ENCODE assay signal across 8 mouse cellular contexts in the genomic region with DNA sequence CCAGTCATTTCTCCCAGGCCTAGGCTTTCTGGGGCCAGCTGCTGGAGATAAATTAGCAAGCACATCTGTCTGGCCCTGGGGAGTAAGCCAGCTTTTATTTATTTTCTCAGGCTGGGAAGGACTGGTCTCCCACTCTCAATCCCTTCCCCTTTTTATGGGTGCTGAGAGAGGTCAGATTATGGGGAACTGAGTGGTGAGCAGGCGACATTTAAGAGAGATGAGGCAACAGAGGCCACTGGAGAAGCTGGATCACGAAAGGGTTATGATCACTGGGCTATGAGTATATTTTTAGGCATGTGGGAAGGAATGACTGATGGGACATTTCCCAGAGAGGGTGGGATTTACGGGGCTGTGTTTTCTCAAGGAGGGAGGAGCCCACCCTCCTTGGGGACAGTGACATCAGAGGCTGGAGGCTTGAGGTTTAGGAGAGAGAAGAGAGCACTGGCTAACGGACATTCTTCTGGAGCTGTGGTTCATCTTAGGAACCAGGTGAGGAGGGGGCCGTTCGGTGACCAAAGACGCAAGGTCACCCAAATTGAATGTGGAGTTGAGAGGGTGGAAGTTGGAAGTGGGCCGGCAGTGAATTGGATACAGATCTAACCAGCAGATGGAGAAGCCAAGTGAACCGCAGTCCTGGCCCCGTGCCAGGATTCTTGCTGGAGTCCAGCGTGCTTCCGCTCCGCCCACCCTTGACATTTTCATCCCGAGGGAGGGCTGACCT.
DNase-seq lines count a peak whose midpoint lies in the region; ATAC-seq and TF ChIP-seq lines count a peak whose summit lies in the region.

No protein-coding gene starts in this region.

- TF ChIP-seq EP300 in liver, postnatal 0 days (IDR thresholded peaks at IDR 0.05; ENCODE audit: low read depth): no peak

- no peaks in the 10 kb centered on the region for H3K9me3 ChIP-seq in embryonic facial prominence, embryonic 11.5 days (replicated peaks; ENCODE audit: control insufficient read depth, low read length)
- H3K9me3 ChIP-seq in heart, embryonic 12.5 days (replicated peaks): no peaks in the 10 kb centered on the region
- no peaks in the 10 kb centered on the region for H3K9me3 ChIP-seq in kidney, postnatal 0 days (replicated peaks; ENCODE audit: low read length)
- no peaks in the 10 kb centered on the region for H3K9me3 ChIP-seq in liver, postnatal 0 days (ENCODE audit: low read length)

- H3K4me1 ChIP-seq in embryonic facial prominence, embryonic 11.5 days (ENCODE audit: control insufficient read depth, insufficient read depth, low read length): peaks cover 7% of the 10 kb centered on the region; the same call in 1 of the 2 replicates
- H3K4me1 ChIP-seq in heart, embryonic 12.5 days (replicated peaks): peaks cover 49% of the 10 kb centered on the region
- peaks cover 20% of the 10 kb centered on the region for H3K4me1 ChIP-seq in kidney, postnatal 0 days (replicated peaks; ENCODE audit: insufficient read depth, low read length)
- peaks cover 47% of the 10 kb centered on the region for H3K4me1 ChIP-seq in liver, postnatal 0 days (ENCODE audit: insufficient read depth)

- H3K9ac ChIP-seq in embryonic facial prominence, embryonic 11.5 days (replicated peaks; ENCODE audit: low read length): no peak overlapping the region
- H3K9ac ChIP-seq in heart, embryonic 12.5 days: peak overlapping the region; percentile 5; the same call in 1 of the 2 replicates
- no peak overlapping the region for H3K9ac ChIP-seq in kidney, postnatal 0 days (ENCODE audit: low read depth, low read length)
- H3K9ac ChIP-seq in liver, postnatal 0 days (replicated peaks): no peak overlapping the region; the same call in 1 of the 2 replicates

- peak; percentile 9 for DNase-seq in CD4-positive helper T cell, adult 2 months (ENCODE audit: low read depth, low spot score)
- DNase-seq in adrenal gland, adult 18-20 months (ENCODE audit: low spot score in 2 of 2): peak; percentile 91 to 92
- DNase-seq in embryonic facial prominence, embryonic 11.5 days (ENCODE audit: low spot score): peak; percentile 71
- DNase-seq in kidney, postnatal 0 days (ENCODE audit: low spot score): peak; percentile 94
- DNase-seq in liver, postnatal 0 days: peak; percentile 84
- DNase-seq in retina, embryonic 14.5 days (ENCODE audit: low spot score): peak; percentile 76

- no peaks in the 10 kb centered on the region for H3K27me3 ChIP-seq in embryonic facial prominence, embryonic 11.5 days (ENCODE audit: control insufficient read depth, insufficient read depth, low read length)
- no peaks in the 10 kb centered on the region for H3K27me3 ChIP-seq in heart, embryonic 12.5 days (replicated peaks)
- H3K27me3 ChIP-seq in kidney, postnatal 0 days (ENCODE audit: insufficient read depth, low read length): no peaks in the 10 kb centered on the region
- no peaks in the 10 kb centered on the region for H3K27me3 ChIP-seq in liver, postnatal 0 days (ENCODE audit: insufficient read depth, low read length)

- no peak overlapping the region for H3K4me2 ChIP-seq in embryonic facial prominence, embryonic 11.5 days (ENCODE audit: low read depth, low read length)
- peak overlapping the region; percentile 47 for H3K4me2 ChIP-seq in heart, embryonic 12.5 days
- H3K4me2 ChIP-seq in kidney, postnatal 0 days (ENCODE audit: low read length): peak overlapping the region; percentile 27
- peak overlapping the region; percentile 34 for H3K4me2 ChIP-seq in liver, postnatal 0 days (ENCODE audit: low read depth, low read length)

- 38% methylated on average over 14 of the region's 14 CpGs for WGBS in embryonic facial prominence, embryonic 11.5 days
- 18% methylated on average over 14 of the region's 14 CpGs for WGBS in heart, embryonic 12.5 days
- WGBS in kidney, postnatal 0 days: 8% methylated on average over 14 of the region's 14 CpGs
- WGBS in liver, postnatal 0 days (ENCODE audit: insufficient replicate concordance): 20% methylated on average over 14 of the region's 14 CpGs

- no peaks in the 10 kb centered on the region for H3K36me3 ChIP-seq in embryonic facial prominence, embryonic 11.5 days (replicated peaks; ENCODE audit: control insufficient read depth, insufficient read depth, low read depth, low read length)
- no peaks in the 10 kb centered on the region for H3K36me3 ChIP-seq in heart, embryonic 12.5 days
- no peaks in the 10 kb centered on the region for H3K36me3 ChIP-seq in kidney, postnatal 0 days (ENCODE audit: insufficient read depth, low read length)
- no peaks in the 10 kb centered on the region for H3K36me3 ChIP-seq in liver, postnatal 0 days (replicated peaks; ENCODE audit: insufficient read depth, low read length)

- H3K27ac ChIP-seq in embryonic facial prominence, embryonic 11.5 days (replicated peaks; ENCODE audit: low read depth, low read length): no peak overlapping the region
- peak overlapping the region; percentile 52 for H3K27ac ChIP-seq in heart, embryonic 12.5 days (ENCODE audit: poor library complexity, severe bottlenecking)
- peak overlapping the region; percentile 65 for H3K27ac ChIP-seq in kidney, postnatal 0 days
- peak overlapping the region; percentile 35 for H3K27ac ChIP-seq in liver, postnatal 0 days (ENCODE audit: low read depth)

- H3K4me3 ChIP-seq in embryonic facial prominence, embryonic 11.5 days (ENCODE audit: low read depth, low read length): no peak overlapping the region
- H3K4me3 ChIP-seq in heart, embryonic 12.5 days: peak overlapping the region; percentile 10
- no peak overlapping the region for H3K4me3 ChIP-seq in kidney, postnatal 0 days (replicated peaks; ENCODE audit: low read depth, low read length)
- no peak overlapping the region for H3K4me3 ChIP-seq in liver, postnatal 0 days (ENCODE audit: low read depth, low read length)

- 0 out of 2 replicates have a peak, but pooled peaks have one; percentile 36 for ATAC-seq in embryonic facial prominence, embryonic 11.5 days (replicated peaks; ENCODE audit: insufficient number of reproducible peaks, low FRiP score, low TSS enrichment, low read depth)
- ATAC-seq in heart, embryonic 12.5 days (ENCODE audit: insufficient number of reproducible peaks, low FRiP score): peak; percentile 37
- ATAC-seq in kidney, postnatal 0 days (replicated peaks; ENCODE audit: low FRiP score, low read depth): peak; percentile 62
- ATAC-seq in liver, postnatal 0 days: peak; percentile 65
- no peak for ATAC-seq in erythroblast, adult 5-6 weeks (replicated peaks; ENCODE audit: low FRiP score, poor library complexity, severe bottlenecking)

- TF ChIP-seq CTCF in kidney, postnatal 0 days (IDR thresholded peaks at IDR 0.05; ENCODE audit: low read depth): 0 out of 2 replicates have a peak, but pooled peaks have one; percentile 15
- peak; percentile 14; the same call in 1 of the 2 replicates for TF ChIP-seq CTCF in liver, postnatal 0 days (IDR thresholded peaks at IDR 0.05; ENCODE audit: low read depth)

Comparison
In these comparisons a context has a peak if more than half of its experiments do, and no peak if none do; other contexts are left out.
1. DNase-seq: peak in every context shown above with its lines; median percentile 94 in kidney, postnatal 0 days; 92 in adrenal gland, adult 18-20 months; 84 in liver, postnatal 0 days; 76 in retina, embryonic 14.5 days; 71 in embryonic facial prominence, embryonic 11.5 days; 9 in CD4-positive helper T cell, adult 2 months.